Mouse (Mus musculus): Measurements from ENCODE around the gene Erich2. TPM values are rescaled to one million over a fixed set of nuclear protein-coding genes. Genes with fewer than 3 reads are reported as not detected.
"Not testable (repeated sequence)": the region's sequence is repeated elsewhere in the genome, so short reads cannot be mapped to it uniquely, and the experiment has no call there.

Erich2 gene
- 1.6 and 1.9 TPM in 2 replicates for polyA plus RNA-seq (2016; fragmentation: Nextera tagmentation; extraction: Ambion mirVana)

DNA sequence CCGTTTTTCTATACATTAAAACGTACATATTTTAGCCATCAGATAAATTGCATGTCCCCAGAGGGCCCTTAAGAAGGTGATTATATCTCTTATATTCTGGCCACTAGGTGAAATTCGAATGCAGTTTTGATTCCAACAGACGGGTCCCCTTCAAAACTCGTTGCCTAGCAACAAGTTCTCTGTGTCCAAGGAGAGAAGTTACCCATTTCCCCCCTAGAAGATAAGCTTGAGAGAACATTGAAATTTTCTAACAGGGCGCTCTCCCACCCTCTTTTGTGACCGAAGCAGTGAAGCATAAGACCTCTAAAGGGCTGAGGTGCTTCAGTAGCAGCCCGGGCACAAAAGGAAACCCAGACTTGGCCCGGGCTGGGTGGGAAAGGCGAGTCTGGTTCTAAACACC lies at the start of gene Erich2:
TSS of gene Erich2 (plus strand) at position 324 of the 400 bp plus-strand sequence.
- Histone ChIP-seq H3K4me1 (replicated peaks) (peaks cover 35% of the 10 kb centered on the region), H3K36me3 (no peaks in the 10 kb centered on the region), H3K9me3 (0 out of 2 replicates have a peak, but pooled peaks cover 2% of the 10 kb centered on the region), H3K27me3 (ENCODE audit: insufficient read depth, poor library complexity, severe bottlenecking) (peaks cover 28% of the 10 kb centered on the region), H3K27ac (peak within 1 kb of the TSS; percentile 82), H3K4me3 (peak within 1 kb of the TSS; percentile 61)
- no peak for DNase-seq (ENCODE audit: low spot score)
- 13% methylated on average over 10 of the region's 10 CpGs for WGBS

DNA sequence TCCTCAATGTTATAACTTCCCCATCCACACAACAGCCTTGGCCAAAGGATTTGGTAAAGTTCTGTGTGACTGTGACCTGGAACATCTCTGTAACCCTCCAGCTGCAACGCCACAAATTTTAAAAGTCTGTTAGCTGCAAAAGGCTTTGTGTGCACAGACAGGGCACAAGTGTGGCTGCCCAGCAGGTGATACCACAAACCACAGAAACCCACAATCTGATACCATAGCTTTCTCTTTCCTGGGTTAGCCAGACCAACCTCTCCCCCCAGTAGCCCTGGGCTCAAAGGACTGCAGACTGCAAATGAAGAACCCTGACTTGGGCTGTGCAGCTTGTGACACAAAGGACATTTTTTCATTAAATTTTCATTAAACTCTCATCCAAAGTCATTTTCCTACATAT lies 45.0 kb upstream of the Erich2 start:
- no peak for DNase-seq (ENCODE audit: low spot score)
- Histone ChIP-seq H3K27me3 (ENCODE audit: insufficient read depth, poor library complexity, severe bottlenecking) (peaks cover 7% of the 10 kb centered on the region; the same call in 1 of the 2 replicates), H3K36me3 (no peaks in the 10 kb centered on the region), H3K27ac (no peak overlapping the region), H3K9me3 (no peaks in the 10 kb centered on the region), H3K4me1 (replicated peaks) (no peaks in the 10 kb centered on the region), H3K4me3 (no peak overlapping the region)
- WGBS = 82% methylated on average over 1 of the region's 1 CpGs

GRCm38 (mm10) chr2:70471136-70471535 lies 37.5 kb upstream of the Erich2 start:
- Histone ChIP-seq H3K4me3 (no peak overlapping the region), H3K4me1 (replicated peaks) (peaks cover 45% of the 10 kb centered on the region), H3K9me3 (no peaks in the 10 kb centered on the region), H3K36me3 (no peaks in the 10 kb centered on the region), H3K27ac (no peak overlapping the region), H3K27me3 (ENCODE audit: insufficient read depth, poor library complexity, severe bottlenecking) (peaks cover 72% of the 10 kb centered on the region)
- WGBS = 8% methylated on average over 5 of the region's 5 CpGs
- peak; percentile 20 for DNase-seq (ENCODE audit: low spot score)

GRCm38 (mm10) chr2:70471861-70472620 lies 36.6 kb upstream of the Erich2 start:
- peaks cover 82% of the 10 kb centered on the region for H3K27me3 ChIP-seq (ENCODE audit: insufficient read depth, poor library complexity, severe bottlenecking)

GRCm38 (mm10) chr2:70497715-70498318 lies 10.8 kb upstream of the Erich2 start:
- WGBS = 51% methylated on average over 13 of the region's 13 CpGs
- no peak for DNase-seq (ENCODE audit: low spot score)
- no peak overlapping the region for H3K4me3 ChIP-seq

More at GRCm38 (mm10) chr2:70471861-70472620, 36.6 kb upstream of the Erich2 start:
- Histone ChIP-seq H3K9me3 (no peaks in the 10 kb centered on the region), H3K4me3 (peak overlapping the region; percentile 56), H3K27ac (peak overlapping the region; percentile 54; the same call in 1 of the 2 replicates), H3K4me1 (replicated peaks) (peaks cover 54% of the 10 kb centered on the region), H3K36me3 (no peaks in the 10 kb centered on the region)
- WGBS = under 1% methylated on average over 48 of the region's 48 CpGs
- peak; percentile 55 for DNase-seq (ENCODE audit: low spot score)

GRCm38 (mm10) chr2:70503436-70503835 lies 5.2 kb upstream of the Erich2 start:
- WGBS = 89% methylated on average over 10 of the region's 10 CpGs
- peaks cover 17% of the 10 kb centered on the region for H3K27me3 ChIP-seq (ENCODE audit: insufficient read depth, poor library complexity, severe bottlenecking)

More at GRCm38 (mm10) chr2:70497715-70498318, 10.8 kb upstream of the Erich2 start:
- Histone ChIP-seq H3K9me3 (no peaks in the 10 kb centered on the region), H3K27ac (no peak overlapping the region), H3K27me3 (ENCODE audit: insufficient read depth, poor library complexity, severe bottlenecking) (peaks cover 7% of the 10 kb centered on the region; the same call in 1 of the 2 replicates), H3K4me1 (replicated peaks) (no peaks in the 10 kb centered on the region), H3K36me3 (no peaks in the 10 kb centered on the region)

GRCm38 (mm10) chr2:70505229-70505628 lies 3.4 kb upstream of the Erich2 start:
- Histone ChIP-seq H3K27ac (no peak overlapping the region), H3K9me3 (no peaks in the 10 kb centered on the region), H3K4me3 (no peak overlapping the region), H3K27me3 (ENCODE audit: insufficient read depth, poor library complexity, severe bottlenecking) (peaks cover 25% of the 10 kb centered on the region), H3K4me1 (replicated peaks) (peaks cover 35% of the 10 kb centered on the region), H3K36me3 (no peaks in the 10 kb centered on the region)
- no peak for DNase-seq (ENCODE audit: low spot score)
- WGBS = 53% methylated on average over 1 of the region's 1 CpGs

More at GRCm38 (mm10) chr2:70503436-70503835, 5.2 kb upstream of the Erich2 start:
- H3K36me3 ChIP-seq = no peaks in the 10 kb centered on the region
- no peak overlapping the region for H3K4me3 ChIP-seq
- no peaks in the 10 kb centered on the region for H3K9me3 ChIP-seq
- H3K27ac ChIP-seq = no peak overlapping the region
- H3K4me1 ChIP-seq (replicated peaks) = peaks cover 24% of the 10 kb centered on the region
- DNase-seq (ENCODE audit: low spot score) = no peak

DNA sequence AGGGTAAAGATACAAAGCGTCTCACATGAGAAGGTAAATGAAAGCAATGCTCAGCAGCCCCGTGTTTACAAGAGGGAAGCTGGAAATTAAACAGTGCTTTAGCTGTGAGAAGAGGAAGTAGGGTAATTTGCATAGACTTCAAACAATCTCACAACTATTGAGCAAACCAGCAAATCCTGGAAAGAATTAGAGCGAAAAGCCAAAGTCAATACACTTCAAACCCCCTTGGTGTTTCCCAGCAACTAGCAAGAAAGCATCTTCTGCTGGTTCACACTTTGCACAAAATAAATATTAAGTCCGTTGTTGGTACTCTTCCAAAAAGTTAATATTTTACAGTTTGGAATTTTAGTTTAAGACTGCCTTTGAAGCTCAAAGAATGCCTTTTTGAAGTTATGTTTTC lies 2.7 kb upstream of the Erich2 start:
- H3K9me3 ChIP-seq = no peaks in the 10 kb centered on the region
- no peak overlapping the region for H3K27ac ChIP-seq
- no peaks in the 10 kb centered on the region for H3K36me3 ChIP-seq
- no peak overlapping the region for H3K4me3 ChIP-seq
- 48% methylated on average over 4 of the region's 4 CpGs for WGBS
- H3K27me3 ChIP-seq (ENCODE audit: insufficient read depth, poor library complexity, severe bottlenecking) = peaks cover 28% of the 10 kb centered on the region
- no peak for DNase-seq (ENCODE audit: low spot score)
- peaks cover 35% of the 10 kb centered on the region for H3K4me1 ChIP-seq (replicated peaks)

- Histone ChIP-seq H3K9me3 (no peaks in the 10 kb centered on the region), H3K36me3 (no peaks in the 10 kb centered on the region), H3K4me3 (no peak overlapping the region), H3K4me1 (replicated peaks) (peaks cover 35% of the 10 kb centered on the region), H3K27ac (no peak overlapping the region), H3K27me3 (ENCODE audit: insufficient read depth, poor library complexity, severe bottlenecking) (peaks cover 28% of the 10 kb centered on the region)
- 68% methylated on average over 2 of the region's 2 CpGs for WGBS
- no peak for DNase-seq (ENCODE audit: low spot score)
These were observed 2.2 kb upstream of the Erich2 start for GRCm38 (mm10) chr2:70506372-70506771.

- under 1% methylated on average over 56 of the region's 56 CpGs for WGBS
- H3K4me1 ChIP-seq (replicated peaks) = peaks cover 35% of the 10 kb centered on the region
- peak; percentile 89 for DNase-seq (ENCODE audit: low spot score)
- H3K4me3 ChIP-seq = peak overlapping the region; percentile 61
- no peaks in the 10 kb centered on the region for H3K36me3 ChIP-seq
- H3K27ac ChIP-seq = peak overlapping the region; percentile 82
- 0 out of 2 replicates have a peak, but pooled peaks cover 2% of the 10 kb centered on the region for H3K9me3 ChIP-seq
- H3K27me3 ChIP-seq (ENCODE audit: insufficient read depth, poor library complexity, severe bottlenecking) = peaks cover 28% of the 10 kb centered on the region
These were observed 508 bp downstream of the Erich2 start for GRCm38 (mm10) chr2:70509021-70509632.

- H3K4me1 ChIP-seq (replicated peaks); H3K9me3 ChIP-seq; H3K36me3 ChIP-seq; H3K4me3 ChIP-seq; H3K27ac ChIP-seq; H3K27me3 ChIP-seq (ENCODE audit: insufficient read depth, poor library complexity, severe bottlenecking): not testable (repeated sequence)
- peak; percentile 41 for DNase-seq (ENCODE audit: low spot score)
- WGBS = 42% methylated on average over 7 of the region's 7 CpGs
These were observed 29.7 kb downstream of the Erich2 start for GRCm38 (mm10) chr2:70538283-70538682.

- DNase-seq (ENCODE audit: low spot score) = no peak
- Histone ChIP-seq H3K27ac (no peak overlapping the region), H3K4me3 (no peak overlapping the region), H3K4me1 (replicated peaks) (no peaks in the 10 kb centered on the region), H3K27me3 (ENCODE audit: insufficient read depth, poor library complexity, severe bottlenecking) (no peaks in the 10 kb centered on the region), H3K36me3 (no peaks in the 10 kb centered on the region), H3K9me3 (no peaks in the 10 kb centered on the region)
- 67% methylated on average over 6 of the region's 6 CpGs for WGBS
These were observed 42.1 kb downstream of the Erich2 start for GRCm38 (mm10) chr2:70550671-70551070.

- no peaks in the 10 kb centered on the region for H3K9me3 ChIP-seq
- no peak overlapping the region for H3K27ac ChIP-seq
- DNase-seq (ENCODE audit: low spot score) = no peak
- no peaks in the 10 kb centered on the region for H3K4me1 ChIP-seq (replicated peaks)
- 0 out of 2 replicates have a peak, but pooled peaks cover 1% of the 10 kb centered on the region for H3K27me3 ChIP-seq (ENCODE audit: insufficient read depth, poor library complexity, severe bottlenecking)
- no peaks in the 10 kb centered on the region for H3K36me3 ChIP-seq
- 85% methylated on average over 2 of the region's 2 CpGs for WGBS
- H3K4me3 ChIP-seq = no peak overlapping the region
These were observed 42.8 kb downstream of the Erich2 start for GRCm38 (mm10) chr2:70551446-70551845.
